Mouse (Mus musculus) MEL (cell line): Measurements from ENCODE around the gene Kif5a. TPM values are rescaled to one million over a fixed set of nuclear protein-coding genes. Genes with fewer than 3 reads are reported as not detected.

Source experiments
- DNase-seq: peaks from one replicate; pipeline ENCODE4 v3.0.0; 2011; ENCODE audit warnings: low read depth, low spot score
- H3K27ac ChIP-seq: 2 replicates; pipeline ENCODE4 v1.5.1; 2012; ENCODE audit warnings: low read depth, mild to moderate bottlenecking, control low read depth, low read length, moderate library complexity; ENCODE audit not compliant: control insufficient read depth
- H3K27me3 ChIP-seq, 2 experiments: fragments of 150-350 bp in 1 of 2; sonication (generic) in 1 of 2; 2 replicates each; pipeline ENCODE4 v1.6.1; 2012; ENCODE audit warnings: low read length in 2 of 2, mild to moderate bottlenecking in 2 of 2, improper control_type of control experiment in 1 of 2, moderate library complexity in 1 of 2; ENCODE audit not compliant: insufficient read depth in 2 of 2, control insufficient read depth in 1 of 2
- H3K36me3 ChIP-seq, 2 experiments: 2 replicates each; pipeline ENCODE4 v1.6.1; 2012 to 2014; ENCODE audit warnings: low read length in 2 of 2, improper control_type of control experiment in 1 of 2, inconsistent platforms in 1 of 2, mild to moderate bottlenecking in 1 of 2; ENCODE audit not compliant: insufficient read depth in 2 of 2, control insufficient read depth in 1 of 2
- H3K4me1 ChIP-seq, 2 experiments: fragments of 150-350 bp in 1 of 2; sonication (generic) in 1 of 2; 2 replicates each; pipeline ENCODE4 v1.6.1; 2012; ENCODE audit warnings: low read length in 2 of 2, improper control_type of control experiment in 1 of 2, mild to moderate bottlenecking in 1 of 2; ENCODE audit not compliant: insufficient read depth in 2 of 2, control insufficient read depth in 1 of 2
- H3K4me3 ChIP-seq, 2 experiments: fragments of 150-350 bp in 1 of 2; sonication (generic) in 1 of 2; 2 replicates each; pipeline ENCODE4 v1.5.1; 2012; ENCODE audit warnings: low read depth in 2 of 2, low read length in 2 of 2, mild to moderate bottlenecking in 2 of 2, moderate library complexity in 2 of 2, control low read depth in 1 of 2, improper control_type of control experiment in 1 of 2; ENCODE audit not compliant: control insufficient read depth in 1 of 2, insufficient read depth in 1 of 2
- H3K79me2 ChIP-seq: 2 replicates; pipeline ENCODE4 v1.6.1; 2012; ENCODE audit warnings: mild to moderate bottlenecking, low read length, moderate library complexity; ENCODE audit not compliant: control insufficient read depth, poor library complexity, insufficient read depth
- H3K9ac ChIP-seq: 2 replicates; pipeline ENCODE4 v1.6.1; 2012; ENCODE audit warnings: low read depth, mild to moderate bottlenecking, control low read depth, low read length, moderate library complexity; ENCODE audit not compliant: control insufficient read depth, poor library complexity, severe bottlenecking
- H3K9me3 ChIP-seq: fragments of 150-350 bp; sonication (generic); replicated peaks from 2 replicates; pipeline ENCODE4 v1.6.1; 2012; ENCODE audit warnings: mild to moderate bottlenecking, low read length, improper control_type of control experiment, moderate library complexity; ENCODE audit not compliant: insufficient read depth
- CHD1 ChIP-seq: IDR thresholded peaks from 2 replicates; pipeline ENCODE4 v1.6.1; 2012; ENCODE audit warnings: low read depth, mild to moderate bottlenecking, inconsistent platforms, low read length, improper control_type of control experiment
- CHD2 ChIP-seq: IDR thresholded peaks from 2 replicates; pipeline ENCODE4 v1.6.1; 2011; ENCODE audit warnings: low read length, improper control_type of control experiment
- CTCF ChIP-seq, 3 experiments: IDR thresholded peaks in 2 of 3; conservative IDR thresholded peaks in 1 of 3; 2 replicates each; pipeline ENCODE4 v1.5.1; 2011 to 2012; ENCODE audit warnings: low read length in 3 of 3, low read depth in 2 of 3, mild to moderate bottlenecking in 2 of 3, improper control_type of control experiment in 1 of 3, inconsistent platforms in 1 of 3, mixed read lengths in 1 of 3, moderate library complexity in 1 of 3; ENCODE audit not compliant: control insufficient read depth in 1 of 3, insufficient read depth in 1 of 3, poor library complexity in 1 of 3, severe bottlenecking in 1 of 3
- E2F4 ChIP-seq: IDR thresholded peaks from 2 replicates; pipeline ENCODE4 v1.6.1; 2011; ENCODE audit warnings: low read depth, low read length, improper control_type of control experiment, borderline replicate concordance
- ETS1 ChIP-seq: IDR thresholded peaks from 2 replicates; pipeline ENCODE4 v1.6.1; 2012; ENCODE audit warnings: low read depth, mild to moderate bottlenecking, inconsistent platforms, low read length, improper control_type of control experiment, moderate library complexity
- KAT2A ChIP-seq: conservative IDR thresholded peaks from 2 replicates; pipeline ENCODE4 v1.6.1; 2012; ENCODE audit warnings: low read depth, low read length, improper control_type of control experiment, inconsistent platforms
- MAFK ChIP-seq: IDR thresholded peaks from 2 replicates; pipeline ENCODE4 v1.6.1; 2011; ENCODE audit warnings: low read depth, mild to moderate bottlenecking, low read length, improper control_type of control experiment, borderline replicate concordance
- MXI1 ChIP-seq: IDR thresholded peaks from 2 replicates; pipeline ENCODE4 v1.6.1; 2011; ENCODE audit warnings: mild to moderate bottlenecking, low read depth, low read length, improper control_type of control experiment
- MYB ChIP-seq: IDR thresholded peaks from 2 replicates; pipeline ENCODE4 v1.6.1; 2011; ENCODE audit warnings: mild to moderate bottlenecking, low read depth, low read length, improper control_type of control experiment
- MYC ChIP-seq: IDR thresholded peaks from 2 replicates; pipeline ENCODE4 v1.6.1; 2011; ENCODE audit warnings: low read depth, mild to moderate bottlenecking, low read length, improper control_type of control experiment, moderate library complexity
- NRF1 ChIP-seq: IDR thresholded peaks from 2 replicates; pipeline ENCODE4 v1.6.1; 2014; ENCODE audit warnings: low read depth, mild to moderate bottlenecking, inconsistent platforms, low read length, improper control_type of control experiment, moderate library complexity; ENCODE audit not compliant: poor library complexity, insufficient read depth, severe bottlenecking
- POLR2A ChIP-seq, 2 experiments: IDR thresholded peaks; 2 replicates each; pipeline ENCODE4 v1.6.1; 2011 to 2012; ENCODE audit warnings: low read length in 2 of 2, mild to moderate bottlenecking in 2 of 2, control low read depth in 1 of 2, improper control_type of control experiment in 1 of 2, low read depth in 1 of 2, moderate library complexity in 1 of 2; ENCODE audit not compliant: control insufficient read depth in 1 of 2, insufficient read depth in 1 of 2, poor library complexity in 1 of 2
- POLR2AphosphoS5 ChIP-seq: IDR thresholded peaks from 2 replicates; pipeline ENCODE4 v1.6.1; 2012; ENCODE audit warnings: low read depth, borderline replicate concordance, mild to moderate bottlenecking, inconsistent platforms, low read length, moderate library complexity, mixed read lengths
- RAD21 ChIP-seq: IDR thresholded peaks from 2 replicates; pipeline ENCODE4 v1.6.1; 2011; ENCODE audit warnings: mild to moderate bottlenecking, low read depth, low read length, improper control_type of control experiment
- RCOR1 ChIP-seq: IDR thresholded peaks from 2 replicates; pipeline ENCODE4 v1.6.1; 2012; ENCODE audit warnings: low read depth, mild to moderate bottlenecking, inconsistent platforms, low read length, improper control_type of control experiment
- SMC3 ChIP-seq: IDR thresholded peaks from 2 replicates; pipeline ENCODE4 v1.6.1; 2011; ENCODE audit warnings: low read depth, low read length, improper control_type of control experiment
- TAL1 ChIP-seq: IDR thresholded peaks from 2 replicates; pipeline ENCODE4 v1.6.1; 2012; ENCODE audit warnings: mild to moderate bottlenecking, inconsistent platforms, low read length, moderate library complexity, mixed read lengths
- TBP ChIP-seq: IDR thresholded peaks from 2 replicates; pipeline ENCODE4 v1.8.0; 2011; ENCODE audit warnings: low read depth, low read length, improper control_type of control experiment
- TCF12 ChIP-seq: IDR thresholded peaks from 2 replicates; pipeline ENCODE4 v1.6.1; 2014; ENCODE audit warnings: low read depth, mild to moderate bottlenecking, inconsistent platforms, low read length, improper control_type of control experiment, moderate library complexity
- UBTF ChIP-seq: IDR thresholded peaks from 2 replicates; pipeline ENCODE4 v1.6.1; 2012; ENCODE audit warnings: low read depth, mild to moderate bottlenecking, inconsistent platforms, low read length, improper control_type of control experiment, moderate library complexity, borderline replicate concordance; ENCODE audit not compliant: insufficient read depth
- USF1 ChIP-seq: IDR thresholded peaks from 2 replicates; pipeline ENCODE4 v1.6.1; 2014; ENCODE audit warnings: low read depth, mild to moderate bottlenecking, inconsistent platforms, low read length, improper control_type of control experiment, moderate library complexity
- ZC3H11A ChIP-seq: IDR thresholded peaks from 2 replicates; pipeline ENCODE4 v1.6.1; 2012; ENCODE audit warnings: low read depth, mild to moderate bottlenecking, inconsistent platforms, low read length, improper control_type of control experiment
- ZKSCAN1 ChIP-seq: IDR thresholded peaks from 2 replicates; pipeline ENCODE4 v1.6.1; 2012; ENCODE audit warnings: low read depth, mild to moderate bottlenecking, inconsistent platforms, low read length, improper control_type of control experiment, moderate library complexity
- ZMIZ1 ChIP-seq: IDR thresholded peaks from 2 replicates; pipeline ENCODE4 v1.6.1; 2012; ENCODE audit warnings: low read depth, mild to moderate bottlenecking, inconsistent platforms, low read length, improper control_type of control experiment, moderate library complexity
- ZNF384 ChIP-seq: IDR thresholded peaks from 2 replicates; pipeline ENCODE4 v1.6.1; 2012; ENCODE audit warnings: low read depth, mild to moderate bottlenecking, inconsistent platforms, low read length, improper control_type of control experiment
- polyA plus RNA-seq, 2 experiments: library from polyadenylated mRNA; stranded (reverse) in 1 of 2; unstranded in 1 of 2; fragments of >175 nt in 1 of 2; fragments of >200 nt in 1 of 2; gene quantifications; 2 replicates each; pipeline versions ENCODE4 v1.2.1 to v1.2.4; 2012; ENCODE audit warnings: low replicate concordance in 2 of 2, low read depth in 1 of 2; ENCODE audit not compliant: insufficient read length in 2 of 2, insufficient read depth in 1 of 2, missing spikeins in 1 of 2
- total RNA-seq: library from RNA; depleted of rRNA; stranded (reverse); fragments of 300-350 nt; gene quantifications from 2 replicates; pipeline ENCODE4 v1.2.3, GENCODE M21; 2012

Gene Kif5a
- total and polyA plus RNA-seq, 3 experiments, result 0.42 to 1.3 TPM; not detected in 1

GRCm38 (mm10) chr10:127225732-127226131, 37.4 kb downstream of the Kif5a start:
- H3K79me2 ChIP-seq, result no peaks in the 10 kb centered on the region
- H3K27me3 ChIP-seq, result no peaks in the 10 kb centered on the region
- H3K36me3 ChIP-seq, result no peaks in the 10 kb centered on the region
- no peaks in the 10 kb centered on the region for H3K9me3 ChIP-seq
- H3K4me1 ChIP-seq, result peaks cover 0 to 7% of the 10 kb centered on the region in 2 experiments; a peak in 1 of 4 replicates
- no peak overlapping the region for H3K4me3 ChIP-seq
- no peak for DNase-seq
- no peak overlapping the region for H3K9ac ChIP-seq
- no peak overlapping the region for H3K27ac ChIP-seq
- TF ChIP-seq TCF12 (no peak), CHD1 (no peak), TBP (no peak), RCOR1 (no peak), CTCF (IDR thresholded peaks at IDR 0.05 in 2 of 3, conservative IDR thresholded peaks at IDR 0.05 in 1 of 3; ENCODE audit: control insufficient read depth in 1 of 3, insufficient read depth in 1 of 3, low read depth in 2 of 3, low read length in 3 of 3, poor library complexity in 1 of 3, severe bottlenecking in 1 of 3) (no peak), TAL1 (no peak), ZKSCAN1 (no peak), POLR2AphosphoS5 (no peak), POLR2A (IDR thresholded peaks at IDR 0.05; ENCODE audit: control insufficient read depth in 1 of 2, insufficient read depth in 1 of 2, low read depth in 1 of 2, low read length in 2 of 2, poor library complexity in 1 of 2) (no peak), CHD2 (no peak), MYC (no peak), USF1 (no peak), E2F4 (no peak)

DNA sequence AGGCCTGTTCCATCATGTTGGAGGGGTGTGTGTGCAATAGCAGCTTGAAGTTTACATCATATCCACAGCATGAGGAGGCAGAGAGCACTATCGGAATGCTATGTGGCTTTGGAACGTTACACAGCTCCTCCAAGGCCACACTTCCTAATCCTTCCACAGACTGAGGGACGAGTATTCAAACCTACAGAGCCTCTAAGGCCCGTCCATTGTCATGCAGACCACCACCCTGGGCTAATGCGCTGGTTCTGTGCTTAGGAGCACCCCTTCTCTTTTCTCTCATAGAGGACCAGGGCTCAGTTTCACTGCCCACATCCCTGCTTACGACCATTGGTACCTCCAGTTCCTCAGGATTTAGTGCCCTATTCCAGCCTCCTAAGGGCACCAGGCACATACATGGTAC, 37.9 kb downstream of the Kif5a start:
- DNase-seq, result no peak
- TF ChIP-seq MAFK, result no peak
- no peak for TF ChIP-seq UBTF
- TF ChIP-seq NRF1, result no peak
- TF ChIP-seq ZMIZ1, result no peak
- no peak for TF ChIP-seq MYB
- TF ChIP-seq USF1, result no peak
- no peak for TF ChIP-seq CTCF (IDR thresholded peaks at IDR 0.05 in 2 of 3, conservative IDR thresholded peaks at IDR 0.05 in 1 of 3; ENCODE audit: control insufficient read depth in 1 of 3, insufficient read depth in 1 of 3, low read depth in 2 of 3, low read length in 3 of 3, poor library complexity in 1 of 3, severe bottlenecking in 1 of 3)
- TF ChIP-seq RAD21, result no peak
- no peak for TF ChIP-seq ETS1
- TF ChIP-seq KAT2A, result no peak
- TF ChIP-seq ZC3H11A, result no peak
- TF ChIP-seq ZNF384, result no peak
- no peak for TF ChIP-seq MXI1
- no peak for TF ChIP-seq SMC3
- Histone ChIP-seq H3K79me2 (no peaks in the 10 kb centered on the region), H3K36me3 (no peaks in the 10 kb centered on the region), H3K27me3 (no peaks in the 10 kb centered on the region), H3K27ac (no peak overlapping the region), H3K9me3 (no peaks in the 10 kb centered on the region), H3K4me1 (peaks cover 0 to 7% of the 10 kb centered on the region in 2 experiments; a peak in 1 of 4 replicates), H3K9ac (no peak overlapping the region), H3K4me3 (no peak overlapping the region)
